Mouse (Mus musculus): ENCODE measurements around the gene Zmynd10. TPM values are rescaled to one million over a fixed set of nuclear protein-coding genes. Genes with fewer than 3 reads are reported as not detected.
"Not testable (repeated sequence)": the region's sequence is repeated elsewhere in the genome, so short reads cannot be mapped to it uniquely, and the experiment has no call there.

Gene Zmynd10
- polyA plus RNA-seq, 1 experiment from 2014 or later = 4.0 TPM

DNA sequence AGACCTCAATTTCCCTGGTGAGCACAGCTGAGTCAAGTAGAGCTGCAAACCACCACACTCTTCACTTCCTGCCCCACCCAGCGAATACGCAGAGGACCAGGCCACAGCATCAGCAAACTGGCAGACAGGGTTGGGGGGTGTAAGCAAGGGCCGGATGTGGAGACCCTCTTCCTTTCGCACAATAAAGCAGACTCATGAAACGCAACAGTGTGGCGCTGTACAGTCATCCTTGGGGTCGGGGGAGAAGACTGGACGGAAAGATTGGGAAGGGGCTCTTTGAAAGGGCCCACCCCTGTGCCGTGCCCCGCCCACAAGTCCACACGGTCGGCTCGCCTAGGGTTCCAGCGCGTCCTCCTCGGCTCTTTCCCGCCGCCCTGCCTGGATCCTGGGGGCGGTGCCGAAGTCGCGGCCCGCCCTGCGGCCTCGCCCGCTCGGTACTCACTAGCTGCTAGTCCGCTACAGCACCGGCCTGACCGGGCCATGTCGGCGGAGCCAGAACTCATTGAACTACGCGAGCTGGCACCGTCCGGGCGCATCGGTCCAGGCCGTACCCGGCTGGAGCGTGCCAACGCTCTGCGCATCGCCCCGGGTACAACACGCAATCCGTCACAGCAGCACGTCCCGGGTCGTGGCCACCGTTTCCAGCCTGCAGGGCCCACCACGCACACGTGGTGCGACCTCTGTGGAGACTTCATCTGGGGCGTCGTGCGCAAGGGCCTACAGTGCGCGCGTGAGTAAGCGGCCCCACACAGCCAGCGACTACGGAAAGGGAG, 4.2 kb downstream of the Zmynd10 start, which contains the start of gene Rassf1:
TSS of gene Rassf1 (plus strand) at position 439 of the 773 bp plus-strand sequence.
- no peak for ATAC-seq (ENCODE audit: low FRiP score)
- Histone ChIP-seq H3K36me3 (no peaks in the 10 kb centered on the region), H3K27me3 (peaks cover 53% of the 10 kb centered on the region), H3K27ac (peak within 1 kb of the TSS; percentile 23; the same call in 1 of the 2 replicates), H3K9ac (peak within 1 kb of the TSS; percentile 70), H3K4me3 (peak within 1 kb of the TSS; percentile 40), H3K4me2 (peak within 1 kb of the TSS; percentile 65), H3K9me3 (no peaks in the 10 kb centered on the region), H3K4me1 (replicated peaks) (peaks cover 56% of the 10 kb centered on the region)
- WGBS = under 1% methylated on average over 63 of the region's 63 CpGs

DNA sequence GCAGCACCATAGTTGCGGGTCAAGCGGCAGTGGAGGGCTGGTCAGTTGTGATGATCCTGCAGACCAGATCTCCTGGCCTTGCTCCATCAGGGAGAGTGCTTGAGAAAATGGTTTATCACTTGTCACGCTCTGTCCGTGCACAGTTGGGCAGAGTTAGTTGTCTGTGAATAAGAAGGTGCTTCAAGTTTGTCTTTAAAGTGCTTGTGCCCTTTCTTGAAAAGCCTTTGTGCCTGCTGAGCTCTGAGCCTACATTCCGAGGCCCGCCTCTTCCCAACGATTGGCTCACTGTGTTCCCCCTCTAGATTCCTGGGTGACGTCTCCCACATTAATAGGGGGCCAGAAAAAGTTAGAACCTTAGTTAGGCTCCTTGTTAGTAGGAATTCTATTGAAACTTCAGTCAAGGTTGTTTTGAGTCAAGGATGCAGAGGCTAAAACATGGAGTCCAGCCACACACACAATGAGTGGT, 4.8 kb downstream of the Zmynd10 start:
- Histone ChIP-seq H3K27ac (no peak overlapping the region), H3K4me2 (peak overlapping the region; percentile 65), H3K36me3 (no peaks in the 10 kb centered on the region), H3K9ac (peak overlapping the region; percentile 70), H3K4me3 (peak overlapping the region; percentile 40), H3K9me3 (no peaks in the 10 kb centered on the region), H3K4me1 (replicated peaks) (peaks cover 56% of the 10 kb centered on the region), H3K27me3 (peaks cover 53% of the 10 kb centered on the region)
- ATAC-seq (ENCODE audit: low FRiP score) = no peak
- WGBS = 8% methylated on average over 8 of the region's 8 CpGs

DNA sequence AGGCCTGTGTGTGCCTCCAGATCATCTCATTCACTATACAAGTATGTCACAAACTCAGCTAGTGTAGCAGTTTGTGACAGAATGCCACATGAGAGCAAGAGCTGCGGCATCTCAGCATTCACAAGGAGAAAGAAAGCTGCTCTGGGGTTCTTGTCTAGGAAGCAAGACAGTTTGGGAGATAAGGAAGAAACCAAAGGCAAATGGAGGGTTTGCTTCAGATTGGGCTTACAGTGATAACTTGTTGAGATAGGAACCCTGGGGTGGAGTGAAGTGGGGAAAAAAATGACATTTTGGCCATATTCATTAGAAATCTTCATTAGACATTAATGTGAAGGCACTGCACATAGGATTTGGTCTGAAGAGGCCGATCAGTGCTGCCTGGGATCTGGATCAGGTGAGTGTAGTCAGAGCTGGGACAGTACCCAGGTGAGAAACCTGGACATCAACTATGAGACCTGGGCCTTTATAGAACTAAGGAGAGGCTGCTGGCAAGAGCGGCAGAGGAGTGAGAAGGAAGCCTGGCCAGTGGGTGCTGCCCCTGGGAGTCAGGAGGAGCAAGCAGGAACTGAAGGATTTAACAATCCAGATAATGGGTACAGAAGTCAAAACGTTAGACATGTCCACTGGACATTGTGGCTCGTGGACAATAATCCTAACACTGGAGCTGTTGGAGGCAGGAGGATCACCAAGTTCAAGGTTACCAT, 5.7 kb downstream of the Zmynd10 start:
- no peak for ATAC-seq (ENCODE audit: low FRiP score)
- Histone ChIP-seq H3K4me1 (replicated peaks) (peaks cover 50% of the 10 kb centered on the region), H3K36me3 (peaks cover 9% of the 10 kb centered on the region), H3K27ac (no peak overlapping the region), H3K9me3 (no peaks in the 10 kb centered on the region), H3K27me3 (peaks cover 53% of the 10 kb centered on the region), H3K4me3 (peak overlapping the region; percentile 72), H3K9ac (peak overlapping the region; percentile 79), H3K4me2 (peak overlapping the region; percentile 90)
- WGBS = 80% methylated on average over 5 of the region's 5 CpGs

DNA sequence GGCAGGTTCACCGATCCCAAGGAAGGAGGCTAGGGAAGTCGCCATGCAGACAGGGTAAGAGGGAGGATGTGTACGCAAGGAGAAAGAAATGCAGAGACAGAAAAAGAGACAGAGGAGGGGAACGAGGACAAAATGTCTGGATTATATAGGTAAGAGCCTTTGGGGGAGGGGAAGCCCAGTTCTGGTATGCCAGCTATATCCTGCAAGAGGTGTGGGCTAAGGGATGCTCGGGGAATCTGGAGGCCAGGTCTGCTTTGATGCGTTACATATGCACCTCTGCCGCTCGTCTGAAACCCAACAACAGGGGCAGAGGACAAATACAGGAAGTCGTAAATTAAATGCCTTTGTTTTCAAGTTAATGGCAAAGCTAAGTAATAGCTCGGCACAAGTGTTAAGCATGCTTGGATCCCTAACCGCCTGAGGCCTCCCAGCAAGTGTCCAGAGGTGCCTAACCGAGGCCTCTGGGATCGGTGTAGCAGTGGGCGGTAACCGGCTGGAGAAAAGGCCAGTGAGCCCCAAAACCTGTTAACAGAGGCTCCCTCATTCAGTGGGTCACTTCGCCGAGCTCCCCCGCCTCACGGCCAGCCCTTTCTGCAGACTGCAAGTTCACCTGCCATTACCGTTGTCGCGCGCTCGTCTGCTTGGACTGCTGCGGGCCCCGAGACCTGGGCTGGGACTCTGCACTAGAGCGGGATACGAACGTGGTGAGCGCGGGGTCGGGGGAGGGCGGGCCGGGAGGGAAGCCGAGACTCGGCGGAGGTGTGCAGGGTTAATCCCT, 6.6 kb downstream of the Zmynd10 start:
- Histone ChIP-seq H3K36me3 (peaks cover 18% of the 10 kb centered on the region), H3K9ac (peak overlapping the region; percentile 79), H3K27me3 (peaks cover 44% of the 10 kb centered on the region), H3K4me1 (replicated peaks) (peaks cover 50% of the 10 kb centered on the region), H3K9me3 (no peaks in the 10 kb centered on the region), H3K27ac (peak overlapping the region; percentile 93), H3K4me2 (peak overlapping the region; percentile 90), H3K4me3 (peak overlapping the region; percentile 72)
- WGBS = 6% methylated on average over 37 of the region's 37 CpGs
- peak; percentile 78 for ATAC-seq (ENCODE audit: low FRiP score)

DNA sequence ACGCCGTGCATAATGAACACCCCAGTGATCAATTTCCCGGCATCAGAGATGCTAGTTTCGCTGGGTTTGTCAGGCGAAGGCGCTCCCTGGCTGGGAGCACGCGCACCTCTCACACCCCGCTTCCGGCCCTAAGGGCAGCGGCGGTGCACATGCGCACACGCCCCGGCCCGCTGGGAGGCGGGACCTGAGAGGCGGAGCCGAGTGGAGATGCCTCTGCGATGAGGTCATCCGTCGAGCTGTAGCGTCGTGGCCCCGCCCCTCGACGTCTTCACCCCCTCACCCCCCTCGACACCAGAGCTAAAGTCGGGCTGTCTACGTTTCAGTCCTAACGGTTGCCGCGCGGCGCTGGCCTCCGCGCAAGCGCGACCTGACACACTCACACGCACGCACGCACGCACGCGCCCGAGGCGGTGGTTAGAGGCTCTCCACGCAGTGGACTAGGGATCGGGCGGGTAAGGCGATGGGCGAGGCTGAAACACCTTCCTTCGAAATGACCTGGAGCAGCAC, 7.3 kb downstream of the Zmynd10 start:
- H3K9ac ChIP-seq = peak overlapping the region; percentile 93
- no peaks in the 10 kb centered on the region for H3K9me3 ChIP-seq
- H3K27ac ChIP-seq = peak overlapping the region; percentile 93
- peak overlapping the region; percentile 72 for H3K4me3 ChIP-seq
- H3K4me1 ChIP-seq (replicated peaks) = peaks cover 50% of the 10 kb centered on the region
- peaks cover 38% of the 10 kb centered on the region for H3K27me3 ChIP-seq
- WGBS = 1% methylated on average over 52 of the region's 53 CpGs
- peak; percentile 93 for ATAC-seq (ENCODE audit: low FRiP score)
- H3K4me2 ChIP-seq = peak overlapping the region; percentile 90
- H3K36me3 ChIP-seq = peaks cover 24% of the 10 kb centered on the region

DNA sequence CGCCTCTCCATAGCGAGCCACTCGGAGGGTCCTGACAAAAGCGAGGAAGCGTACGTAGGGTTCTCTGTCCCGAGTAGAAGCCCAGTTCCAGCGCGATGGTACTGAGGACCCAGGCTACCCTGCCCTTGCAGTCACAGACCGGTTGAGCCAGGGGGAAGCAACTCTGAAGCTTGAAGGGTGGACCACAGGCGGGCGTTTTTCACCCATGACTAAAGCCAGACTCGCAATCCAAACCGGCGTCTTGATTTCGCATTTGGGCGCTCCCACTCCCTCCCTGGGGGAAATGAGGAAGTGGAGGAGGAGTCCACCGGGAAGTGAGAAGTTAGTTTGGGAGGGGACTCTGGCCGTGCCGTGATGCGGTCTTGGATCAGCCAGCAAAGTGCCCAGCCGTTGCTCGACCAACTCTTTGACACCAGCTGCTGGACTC, 7.9 kb downstream of the Zmynd10 start:
- WGBS = 0% methylated on average over 23 of the region's 23 CpGs
- ATAC-seq (ENCODE audit: low FRiP score) = peak; percentile 37
- Histone ChIP-seq H3K4me3 (peak overlapping the region; percentile 72), H3K27me3 (peaks cover 31% of the 10 kb centered on the region), H3K36me3 (peaks cover 31% of the 10 kb centered on the region), H3K4me2 (peak overlapping the region; percentile 90), H3K9me3 (no peaks in the 10 kb centered on the region), H3K9ac (peak overlapping the region; percentile 93), H3K4me1 (replicated peaks) (peaks cover 50% of the 10 kb centered on the region), H3K27ac (peak overlapping the region; percentile 93)

DNA sequence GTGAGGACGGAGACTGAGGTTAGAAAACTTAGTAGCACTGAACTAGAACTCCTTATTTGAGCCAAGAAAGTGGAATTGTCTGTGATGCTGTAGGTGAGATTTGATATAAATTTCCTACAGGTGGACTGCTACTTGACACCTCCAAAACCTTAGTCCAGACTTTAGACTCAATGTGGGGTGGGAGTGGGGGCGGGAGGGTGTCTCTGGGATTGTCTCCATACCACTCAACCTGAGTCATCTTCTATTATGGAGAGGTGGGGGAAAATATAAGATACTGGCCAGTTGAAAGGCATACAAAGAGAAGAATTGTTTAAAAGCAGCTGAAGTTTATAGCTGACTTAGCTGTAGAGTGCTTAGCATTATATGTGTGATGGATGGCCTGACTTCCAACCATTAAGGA, 8.6 kb downstream of the Zmynd10 start:
- H3K27me3 ChIP-seq = peaks cover 24% of the 10 kb centered on the region
- ATAC-seq (ENCODE audit: low FRiP score) = no peak
- peak overlapping the region; percentile 72 for H3K4me3 ChIP-seq
- H3K27ac ChIP-seq = no peak overlapping the region
- WGBS = 47% methylated on average over 2 of the region's 2 CpGs
- peaks cover 50% of the 10 kb centered on the region for H3K4me1 ChIP-seq (replicated peaks)
- H3K4me2 ChIP-seq = peak overlapping the region; percentile 90
- peaks cover 37% of the 10 kb centered on the region for H3K36me3 ChIP-seq
- H3K9ac ChIP-seq = peak overlapping the region; percentile 93
- no peaks in the 10 kb centered on the region for H3K9me3 ChIP-seq

DNA sequence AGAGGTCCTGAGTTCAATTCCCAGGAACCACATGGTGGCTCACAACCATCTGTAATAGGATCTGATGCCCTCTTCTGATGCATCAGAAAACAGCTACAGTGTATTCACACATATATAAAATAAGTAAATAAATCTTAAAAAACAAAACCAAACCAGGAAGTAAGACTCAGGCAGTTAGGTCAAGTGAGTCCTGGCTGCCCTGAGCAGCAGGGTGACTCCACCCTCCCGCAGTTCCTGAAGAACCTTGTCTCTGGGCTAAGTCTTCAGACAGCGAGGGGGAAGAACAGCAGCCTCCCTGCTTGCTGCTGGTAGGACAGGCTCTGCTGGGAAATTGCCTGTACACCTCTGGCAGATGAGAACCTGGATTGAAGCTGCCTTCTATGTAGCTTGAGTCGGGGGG, 9.2 kb downstream of the Zmynd10 start:
- H3K4me2 ChIP-seq = peak overlapping the region; percentile 90
- peaks cover 18% of the 10 kb centered on the region for H3K27me3 ChIP-seq
- 77% methylated on average over 3 of the region's 3 CpGs for WGBS
- peak overlapping the region; percentile 53; the same call in 1 of the 2 replicates for H3K9ac ChIP-seq
- H3K36me3 ChIP-seq = peaks cover 43% of the 10 kb centered on the region
- no peak for ATAC-seq (ENCODE audit: low FRiP score)
- no peak overlapping the region for H3K27ac ChIP-seq
- H3K4me1 ChIP-seq (replicated peaks) = peaks cover 43% of the 10 kb centered on the region
- no peaks in the 10 kb centered on the region for H3K9me3 ChIP-seq
- peak overlapping the region; percentile 72; the same call in 1 of the 2 replicates for H3K4me3 ChIP-seq

DNA sequence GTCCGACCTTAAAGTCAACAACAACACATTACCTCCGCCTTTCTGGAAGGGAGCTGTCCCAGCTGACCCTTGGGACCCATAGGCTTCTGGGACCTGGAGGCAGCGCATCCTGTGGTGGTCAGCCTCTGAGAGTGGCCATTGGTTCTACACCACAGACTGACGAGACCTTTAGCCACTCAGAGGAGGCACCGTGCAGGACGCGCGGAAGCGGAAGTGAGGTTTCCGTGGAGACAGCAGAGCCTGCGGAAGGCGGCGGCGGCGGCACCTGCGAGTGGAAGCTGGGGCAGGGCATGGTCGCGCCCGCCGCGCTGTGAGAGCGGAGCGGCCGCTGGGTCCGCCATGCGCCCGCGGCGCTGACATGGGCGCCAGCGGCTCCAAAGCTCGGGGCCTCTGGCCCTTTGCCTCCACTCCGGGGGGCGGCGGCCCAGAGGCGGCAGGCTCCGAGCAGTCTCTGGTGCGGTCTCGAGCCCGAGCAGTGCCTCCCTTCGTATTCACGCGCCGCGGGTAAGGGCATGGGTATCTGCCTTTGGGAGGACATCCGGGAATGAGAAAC, 16.0 kb downstream of the Zmynd10 start, which contains the start of gene Tusc2:
TSS of gene Tusc2 (plus strand) at position 227 of the 553 bp plus-strand sequence.
- peak within 1 kb of the TSS; percentile 84 for H3K27ac ChIP-seq
- peaks cover 38% of the 10 kb centered on the region for H3K4me1 ChIP-seq (replicated peaks)
- H3K27me3 ChIP-seq = no peaks in the 10 kb centered on the region
- under 1% methylated on average over 46 of the region's 46 CpGs for WGBS
- peak within 1 kb of the TSS; percentile 92 for H3K9ac ChIP-seq
- H3K4me3 ChIP-seq = peak within 1 kb of the TSS; percentile 97
- no peaks in the 10 kb centered on the region for H3K9me3 ChIP-seq
- peak; percentile 95 for ATAC-seq (ENCODE audit: low FRiP score)
- peak within 1 kb of the TSS; percentile 89 for H3K4me2 ChIP-seq
- H3K36me3 ChIP-seq = peaks cover 63% of the 10 kb centered on the region

DNA sequence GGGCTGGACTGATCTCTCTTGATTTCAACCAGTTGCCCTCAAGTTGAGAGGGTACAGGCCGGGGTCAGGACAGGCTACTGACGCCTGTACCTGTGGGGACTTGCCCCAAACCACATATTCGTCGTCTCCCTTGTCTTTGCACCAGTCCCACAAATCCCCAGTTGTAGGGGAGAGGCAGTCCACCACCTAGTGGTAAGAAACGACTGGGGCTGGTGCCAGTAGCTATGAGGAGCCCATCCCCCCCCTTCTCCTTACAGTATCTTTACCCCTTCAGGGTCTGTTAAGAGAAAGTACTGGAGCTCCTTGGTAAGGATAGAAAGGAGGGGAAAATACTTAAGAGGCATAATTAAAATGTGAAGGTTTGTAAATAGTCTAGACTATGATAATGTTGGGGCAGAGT, 18.5 kb downstream of the Zmynd10 start:
- 51% methylated on average over 5 of the region's 5 CpGs for WGBS
- H3K27me3 ChIP-seq; H3K27ac ChIP-seq; H3K4me3 ChIP-seq; ATAC-seq (ENCODE audit: low FRiP score); H3K9ac ChIP-seq; H3K4me2 ChIP-seq; H3K9me3 ChIP-seq: not testable (repeated sequence)
- Histone ChIP-seq H3K36me3 (peaks cover 40% of the 10 kb centered on the region), H3K4me1 (replicated peaks) (peaks cover 52% of the 10 kb centered on the region)

DNA sequence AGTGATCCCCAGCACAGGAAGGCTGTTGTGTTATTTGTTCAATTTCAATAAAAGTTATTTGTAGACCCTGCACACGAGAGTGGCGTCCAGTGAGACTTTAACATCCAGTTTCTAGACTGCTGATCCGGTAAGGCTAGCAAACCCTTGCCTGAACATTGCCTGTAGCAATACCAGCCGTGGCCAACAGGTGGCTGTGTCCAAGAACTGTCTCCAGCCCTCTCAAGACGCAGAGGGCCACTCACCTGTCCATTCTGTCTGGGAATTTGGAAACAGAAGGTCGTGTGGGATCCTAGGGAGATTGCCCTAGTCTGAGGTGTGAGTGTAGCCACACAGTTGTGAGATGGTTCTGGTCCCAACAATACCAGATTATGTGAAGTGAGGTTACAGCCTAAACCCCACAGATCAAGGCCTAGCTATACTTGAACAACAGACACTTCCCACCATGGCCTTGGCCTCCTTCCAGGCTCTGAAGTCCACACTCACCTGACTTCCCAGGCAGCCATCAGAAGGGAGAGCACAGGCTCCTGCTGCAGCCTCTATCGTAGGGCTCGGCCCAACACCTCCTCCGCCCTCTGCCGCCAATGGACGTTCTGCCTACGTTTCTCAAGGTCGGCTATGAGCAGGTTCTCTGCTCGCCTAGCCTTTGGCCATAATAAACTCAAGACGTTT, 19.1 kb downstream of the Zmynd10 start:
- Histone ChIP-seq H3K9ac (no peak overlapping the region), H3K9me3 (no peaks in the 10 kb centered on the region), H3K4me3 (no peak overlapping the region), H3K4me2 (no peak overlapping the region), H3K27ac (peak overlapping the region; percentile 49; the same call in 1 of the 2 replicates), H3K36me3 (peaks cover 40% of the 10 kb centered on the region), H3K27me3 (no peaks in the 10 kb centered on the region), H3K4me1 (replicated peaks) (peaks cover 58% of the 10 kb centered on the region)
- no peak for ATAC-seq (ENCODE audit: low FRiP score)
- 62% methylated on average over 15 of the region's 15 CpGs for WGBS
